Mouse (Mus musculus) neural tube, embryonic 10.5 days (tissue): ENCODE results near the gene Abhd14b.
"Not testable (repeated sequence)": the region's sequence is repeated elsewhere in the genome, so short reads cannot be mapped to it uniquely, and the experiment has no call there.

Experiments used
- DNase-seq: peaks from one replicate; pipeline ENCODE4 v3.0.0-alpha.2; 2017; ENCODE audit warnings: low spot score; ENCODE audit errors: extremely low spot score

Gene Abhd14b

GRCm38 (mm10) chr9:106476002-106476923, 29.0 kb downstream of the Abhd14b start:
- no peak for DNase-seq

GRCm38 (mm10) chr9:106476924-106477484, 29.7 kb downstream of the Abhd14b start, which contains the start of gene Parp3:
Gene Parp3 (minus strand): TSS chr9:106476949.
- DNase-seq = peak; percentile 97

- DNase-seq = no peak
Measured at GRCm38 (mm10) chr9:106477649-106478048, 30.4 kb downstream of the Abhd14b start.

- no peak for DNase-seq
Measured at GRCm38 (mm10) chr9:106478101-106478500, 30.8 kb downstream of the Abhd14b start.

- DNase-seq = no peak
Measured at GRCm38 (mm10) chr9:106480541-106480940, 33.3 kb downstream of the Abhd14b start.

GRCm38 (mm10) chr9:106481075-106481474, 33.8 kb downstream of the Abhd14b start:
- no peak for DNase-seq

- DNase-seq = no peak
Measured at GRCm38 (mm10) chr9:106481676-106482075, 34.4 kb downstream of the Abhd14b start.

- DNase-seq = no peak
Measured at GRCm38 (mm10) chr9:106482578-106483115, 35.4 kb downstream of the Abhd14b start.

GRCm38 (mm10) chr9:106483136-106483535, 35.9 kb downstream of the Abhd14b start:
- DNase-seq = no peak

GRCm38 (mm10) chr9:106483606-106484005, 36.3 kb downstream of the Abhd14b start:
- DNase-seq = no peak

- DNase-seq = no peak
Measured at GRCm38 (mm10) chr9:106485076-106485475, 37.8 kb downstream of the Abhd14b start.

- not testable (repeated sequence) for DNase-seq
Measured at GRCm38 (mm10) chr9:106487602-106488001, 40.3 kb downstream of the Abhd14b start.

- DNase-seq = no peak
Measured at GRCm38 (mm10) chr9:106499667-106500066, 52.4 kb downstream of the Abhd14b start, which contains the start of gene Iqcf1. Gene Iqcf1 (plus strand): TSS chr9:106499967.

- DNase-seq = no peak
Measured at GRCm38 (mm10) chr9:106501846-106502245, 54.6 kb downstream of the Abhd14b start.
